Mouse (Mus musculus) midbrain, embryonic 11.5 days (tissue): ENCODE measurements around the gene Cox4i1. TPM values are rescaled to one million over a fixed set of nuclear protein-coding genes. Genes with fewer than 3 reads are reported as not detected.

Source experiments
- ATAC-seq: fragments of 200-750 bp; cut with Nextera tagmentation; 2 replicates; pipeline ENCODE4 v1.8.0; 2017; ENCODE audit warnings: moderate TSS enrichment, moderate library complexity; ENCODE audit not compliant: low FRiP score
- DNase-seq: peaks from one replicate; pipeline ENCODE4 v3.0.0; 2015; ENCODE audit warnings: low spot score; ENCODE audit errors: missing footprints
- H3K27ac ChIP-seq: fragments of 300-500 bp; sonication (generic); 2 replicates; pipeline ENCODE4 v1.5.1; 2014; ENCODE audit warnings: low read depth, low read length
- H3K27me3 ChIP-seq: fragments of 300-500 bp; sonication (generic); 2 replicates; pipeline ENCODE4 v1.6.1; 2014; ENCODE audit warnings: mild to moderate bottlenecking, low read length, moderate library complexity, mixed read lengths; ENCODE audit not compliant: control insufficient read depth, insufficient read depth
- H3K36me3 ChIP-seq: fragments of 300-500 bp; sonication (generic); 2 replicates; pipeline ENCODE4 v1.6.1; 2014; ENCODE audit warnings: mild to moderate bottlenecking, low read length, moderate library complexity, mixed read lengths; ENCODE audit not compliant: control insufficient read depth, insufficient read depth
- H3K4me1 ChIP-seq: fragments of 300-500 bp; sonication (generic); 2 replicates; pipeline ENCODE4 v1.6.1; 2014; ENCODE audit warnings: low read length; ENCODE audit not compliant: control insufficient read depth, insufficient read depth
- H3K4me2 ChIP-seq: fragments of 300-500 bp; sonication (generic); 2 replicates; pipeline ENCODE4 v1.6.1; 2014; ENCODE audit warnings: mild to moderate bottlenecking, moderate library complexity
- H3K4me3 ChIP-seq: fragments of 300-500 bp; sonication (generic); 2 replicates; pipeline ENCODE4 v1.5.1; 2014; ENCODE audit warnings: low read depth, low read length
- H3K9ac ChIP-seq: fragments of 300-500 bp; sonication (generic); 2 replicates; pipeline ENCODE4 v1.6.1; 2014; ENCODE audit warnings: low read length
- H3K9me3 ChIP-seq: fragments of 300-500 bp; sonication (generic); 2 replicates; pipeline ENCODE4 v1.6.1; 2016; ENCODE audit warnings: low read length; ENCODE audit not compliant: control insufficient read depth
- WGBS: fragments of 180-500 bp; shearing (Covaris S2); extraction: QIAGEN DNeasy Blood & Tissue Kit; methylation state at CpG from one replicate; pipeline ENCODE4 v1.1.7; 2014; 5-methylcytosine and 5-hydroxymethylcytosine counted together
- polyA plus RNA-seq: library from polyadenylated mRNA; unstranded; fragments of >200 nt; fragmentation: Nextera tagmentation; extraction: Ambion mirVana; gene quantifications from 2 replicates; pipeline ENCODE4 v1.2.1, GENCODE M21; 2014

Gene Cox4i1
- polyA plus RNA-seq, 1 experiment from 2014 or later = 953 TPM

DNA sequence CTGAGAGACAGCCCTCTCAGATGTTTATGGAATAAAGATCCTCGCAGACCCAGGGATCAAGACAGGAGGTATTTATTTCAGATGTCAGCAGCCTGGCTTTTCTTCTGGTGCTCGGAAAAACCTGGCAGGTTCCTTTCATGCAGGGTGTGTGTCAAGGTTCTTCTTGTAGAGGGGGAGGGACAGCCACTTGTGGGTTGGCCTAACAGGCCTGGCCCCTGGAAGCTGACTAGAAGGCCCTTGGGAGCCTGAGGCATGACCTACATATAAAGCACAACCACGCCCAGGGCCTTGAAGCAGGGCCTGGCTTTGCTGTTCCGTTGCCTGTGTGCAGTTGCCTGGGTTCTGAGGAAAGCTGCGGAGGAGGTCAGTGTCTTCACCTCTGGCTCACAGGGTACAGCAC, 17.1 kb downstream of the Cox4i1 start:
- H3K4me3 ChIP-seq = no peak overlapping the region
- H3K4me1 ChIP-seq = no peaks in the 10 kb centered on the region
- DNase-seq (no peak), ATAC-seq (no peak)
- WGBS = 73% methylated on average over 5 of the region's 5 CpGs
- no peaks in the 10 kb centered on the region for H3K9me3 ChIP-seq
- H3K36me3 ChIP-seq = no peaks in the 10 kb centered on the region
- no peak overlapping the region for H3K4me2 ChIP-seq
- no peak overlapping the region for H3K9ac ChIP-seq
- no peaks in the 10 kb centered on the region for H3K27me3 ChIP-seq
- no peak overlapping the region for H3K27ac ChIP-seq

DNA sequence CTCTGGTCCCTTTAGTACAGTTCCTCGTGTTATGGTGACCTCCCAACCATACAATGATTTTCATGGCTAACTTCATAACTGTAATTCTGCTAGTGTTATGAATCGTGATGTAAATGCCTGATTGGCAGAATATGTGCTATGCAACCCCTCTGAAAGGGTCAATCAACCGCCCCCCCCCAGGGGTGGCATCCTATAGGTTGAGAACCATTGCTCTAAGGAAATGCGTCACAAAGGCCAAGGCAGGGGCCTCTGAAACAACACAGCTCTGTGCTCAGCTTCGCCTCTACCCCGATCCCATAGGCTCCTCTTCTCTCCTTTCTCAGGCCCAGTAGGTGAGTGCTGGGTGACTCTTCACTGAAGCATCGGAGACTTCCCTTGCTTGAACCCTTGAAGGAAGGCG, 17.6 kb downstream of the Cox4i1 start:
- H3K27ac ChIP-seq = no peak overlapping the region
- ATAC-seq (no peak), DNase-seq (no peak)
- H3K4me1 ChIP-seq = no peaks in the 10 kb centered on the region
- no peaks in the 10 kb centered on the region for H3K27me3 ChIP-seq
- WGBS = 77% methylated on average over 8 of the region's 8 CpGs
- no peak overlapping the region for H3K4me2 ChIP-seq
- no peaks in the 10 kb centered on the region for H3K9me3 ChIP-seq
- no peak overlapping the region for H3K4me3 ChIP-seq
- H3K36me3 ChIP-seq = no peaks in the 10 kb centered on the region
- H3K9ac ChIP-seq = no peak overlapping the region

DNA sequence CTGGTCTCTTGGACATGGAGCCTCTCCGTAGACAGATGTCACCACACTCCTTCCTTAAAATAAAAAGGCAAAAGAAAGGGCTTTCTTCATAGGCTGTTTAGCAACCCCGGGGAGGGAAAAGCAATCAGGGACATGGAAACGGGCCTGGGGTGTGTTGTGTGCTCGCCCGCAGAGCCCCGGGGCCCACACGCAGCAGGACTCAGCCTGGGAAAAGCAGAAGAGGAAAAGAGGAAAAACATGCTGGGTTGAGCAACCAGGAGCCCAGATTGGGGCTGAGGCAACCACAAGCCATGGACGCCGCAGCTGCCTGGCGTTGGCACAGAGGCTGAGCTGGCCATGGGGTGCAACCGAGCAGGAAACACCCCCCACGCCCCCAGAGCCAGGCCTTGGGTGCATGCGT, 18.0 kb downstream of the Cox4i1 start:
- no peak overlapping the region for H3K4me3 ChIP-seq
- no peaks in the 10 kb centered on the region for H3K36me3 ChIP-seq
- no peak for DNase-seq
- no peak for ATAC-seq
- no peaks in the 10 kb centered on the region for H3K4me1 ChIP-seq
- H3K27ac ChIP-seq = no peak overlapping the region
- no peak overlapping the region for H3K9ac ChIP-seq
- no peak overlapping the region for H3K4me2 ChIP-seq
- no peaks in the 10 kb centered on the region for H3K27me3 ChIP-seq
- WGBS = 86% methylated on average over 13 of the region's 13 CpGs
- H3K9me3 ChIP-seq = no peaks in the 10 kb centered on the region

DNA sequence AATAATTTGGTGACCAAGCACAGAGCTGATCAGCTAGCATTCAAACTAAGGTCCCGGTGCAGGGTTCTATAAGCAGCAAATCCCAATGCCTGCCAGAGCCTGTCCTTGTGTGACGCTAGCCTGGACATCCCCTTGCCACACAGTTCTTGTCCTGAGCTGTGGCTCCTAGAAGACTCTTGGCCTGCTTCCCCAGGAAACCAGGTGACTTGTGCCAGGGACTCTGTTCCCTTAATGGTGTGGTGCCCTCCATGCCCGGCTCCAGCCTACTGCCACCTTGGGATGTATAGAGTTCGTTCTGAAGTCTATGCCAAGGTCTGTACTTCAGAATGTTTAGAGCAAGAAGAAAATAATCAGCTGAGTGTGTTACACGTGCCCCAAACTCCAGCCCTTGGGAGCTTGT, 18.6 kb downstream of the Cox4i1 start:
- no peak overlapping the region for H3K9ac ChIP-seq
- no peak overlapping the region for H3K27ac ChIP-seq
- no peaks in the 10 kb centered on the region for H3K27me3 ChIP-seq
- H3K4me2 ChIP-seq = no peak overlapping the region
- WGBS = 86% methylated on average over 5 of the region's 5 CpGs
- no peaks in the 10 kb centered on the region for H3K4me1 ChIP-seq
- ATAC-seq (no peak), DNase-seq (no peak)
- H3K4me3 ChIP-seq = no peak overlapping the region
- H3K9me3 ChIP-seq = no peaks in the 10 kb centered on the region
- H3K36me3 ChIP-seq = no peaks in the 10 kb centered on the region

DNA sequence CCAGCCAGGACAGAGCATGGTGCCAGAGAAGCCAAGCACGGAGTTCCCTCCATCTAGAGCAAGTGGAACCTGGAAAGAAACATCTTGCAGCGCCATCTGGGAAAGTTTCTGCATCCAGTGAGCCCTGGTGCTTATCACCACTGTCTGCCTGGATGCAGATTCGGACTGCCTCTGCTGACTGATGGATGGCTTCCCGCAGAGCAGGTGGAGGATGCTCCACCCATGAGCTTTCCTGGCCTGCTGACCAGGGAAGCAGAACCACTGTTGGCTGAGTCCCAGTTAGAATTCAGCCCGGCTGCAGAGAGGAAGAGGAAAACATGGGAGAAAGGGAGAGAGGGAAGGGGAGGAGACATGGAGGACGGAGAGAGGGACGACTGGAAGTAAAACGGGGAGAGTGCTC, 19.8 kb downstream of the Cox4i1 start:
- Histone ChIP-seq H3K27me3 (no peaks in the 10 kb centered on the region), H3K4me3 (no peak overlapping the region), H3K4me2 (no peak overlapping the region), H3K9ac (no peak overlapping the region), H3K4me1 (no peaks in the 10 kb centered on the region), H3K9me3 (no peaks in the 10 kb centered on the region), H3K36me3 (no peaks in the 10 kb centered on the region), H3K27ac (no peak overlapping the region)
- no peak for DNase-seq
- 78% methylated on average over 8 of the region's 8 CpGs for WGBS
- no peak for ATAC-seq

DNA sequence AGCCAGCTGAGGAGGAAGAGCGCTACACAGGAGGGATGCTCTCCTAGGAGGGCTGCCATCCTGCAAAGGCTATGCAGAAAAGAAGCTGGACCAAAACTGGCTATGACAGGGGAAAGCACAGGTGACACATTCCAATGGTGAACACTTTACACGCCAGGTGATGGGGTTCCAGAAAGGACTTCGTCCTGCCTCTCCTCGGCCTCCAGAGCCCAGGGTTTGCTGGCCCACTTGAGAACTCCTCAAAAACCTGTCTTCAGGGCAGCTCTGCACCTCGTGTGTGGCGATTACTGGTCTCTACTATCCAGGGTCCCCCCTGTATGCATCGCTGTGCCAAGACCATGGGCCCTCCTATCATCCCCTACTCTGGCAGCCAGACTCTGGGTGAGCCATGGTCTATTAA, 20.5 kb downstream of the Cox4i1 start:
- 85% methylated on average over 7 of the region's 7 CpGs for WGBS
- no peaks in the 10 kb centered on the region for H3K27me3 ChIP-seq

DNA sequence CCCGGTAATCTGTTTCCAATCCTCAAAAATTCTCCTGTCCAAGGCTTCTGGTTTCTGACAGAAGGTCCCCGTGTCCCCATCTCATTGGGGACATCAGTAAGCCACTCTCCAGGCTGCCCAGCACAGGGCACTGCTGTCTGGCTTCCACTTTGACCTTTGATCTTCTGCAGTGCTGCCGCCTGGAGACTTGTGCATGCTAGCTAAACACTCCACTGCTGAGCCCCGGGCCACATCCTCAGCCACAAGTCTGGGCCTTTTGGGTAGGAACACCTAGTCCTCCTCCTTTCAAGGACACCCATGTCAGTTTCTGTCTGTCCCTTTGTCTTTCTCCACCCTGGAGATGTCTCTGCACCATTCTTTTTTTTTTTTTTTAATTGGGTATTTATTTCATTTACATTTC, 24.9 kb downstream of the Cox4i1 start:
- no peak overlapping the region for H3K27ac ChIP-seq
- H3K9me3 ChIP-seq = no peaks in the 10 kb centered on the region
- H3K4me1 ChIP-seq = no peaks in the 10 kb centered on the region; the same call in 1 of the 2 replicates
- H3K4me3 ChIP-seq = no peak overlapping the region
- 63% methylated on average over 4 of the region's 4 CpGs for WGBS
- ATAC-seq (no peak), DNase-seq (peak; percentile 67)
- H3K4me2 ChIP-seq = no peak overlapping the region
- no peaks in the 10 kb centered on the region for H3K27me3 ChIP-seq
- H3K9ac ChIP-seq = no peak overlapping the region
- H3K36me3 ChIP-seq = no peaks in the 10 kb centered on the region

More for the DNA sequence above, 20.5 kb downstream of the Cox4i1 start:
- H3K4me1 ChIP-seq = no peaks in the 10 kb centered on the region
- no peaks in the 10 kb centered on the region for H3K9me3 ChIP-seq
- ATAC-seq (no peak), DNase-seq (no peak)
- no peaks in the 10 kb centered on the region for H3K36me3 ChIP-seq
- no peak overlapping the region for H3K9ac ChIP-seq
- no peak overlapping the region for H3K4me2 ChIP-seq
- no peak overlapping the region for H3K27ac ChIP-seq
- no peak overlapping the region for H3K4me3 ChIP-seq

DNA sequence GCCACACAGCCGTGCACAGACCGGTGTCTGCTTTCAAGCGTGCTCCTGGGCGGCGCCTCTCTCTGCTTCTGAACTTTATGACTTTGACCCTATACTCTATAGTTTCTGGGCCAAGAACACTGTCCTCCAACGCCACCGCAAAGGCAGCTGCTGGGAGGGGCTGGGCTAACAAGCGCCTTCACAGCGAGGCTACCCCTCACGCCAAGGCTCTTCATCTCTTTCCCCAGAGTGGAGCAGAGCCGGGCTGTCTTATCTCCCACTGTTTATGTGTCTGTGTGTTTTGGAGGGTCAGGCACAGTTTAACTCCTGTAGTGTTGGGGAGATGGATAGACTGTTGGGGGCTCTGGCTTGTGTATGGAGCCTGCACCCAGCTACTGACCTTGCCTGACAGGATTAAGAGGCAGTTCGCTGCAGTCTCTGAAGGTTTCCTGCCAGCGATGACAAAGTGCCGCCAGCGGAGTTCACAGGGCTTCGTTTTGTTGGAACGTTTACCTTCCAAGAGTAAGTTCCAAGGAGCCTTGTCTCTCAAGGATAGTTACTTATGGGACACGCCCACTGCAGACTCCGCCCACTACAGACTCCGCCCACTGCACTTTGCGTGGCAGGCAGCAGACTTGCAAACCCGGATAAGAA, 26.0 kb downstream of the Cox4i1 start:
- ATAC-seq = no peak
- no peaks in the 10 kb centered on the region for H3K9me3 ChIP-seq
- H3K9ac ChIP-seq = no peak overlapping the region
- H3K36me3 ChIP-seq = no peaks in the 10 kb centered on the region
- 59% methylated on average over 22 of the region's 22 CpGs for WGBS
- no peak overlapping the region for H3K27ac ChIP-seq
- no peak overlapping the region for H3K4me2 ChIP-seq
- no peaks in the 10 kb centered on the region for H3K27me3 ChIP-seq
- no peak overlapping the region for H3K4me3 ChIP-seq
- no peaks in the 10 kb centered on the region; the same call in 1 of the 2 replicates for H3K4me1 ChIP-seq
- DNase-seq = peak; percentile 83

DNA sequence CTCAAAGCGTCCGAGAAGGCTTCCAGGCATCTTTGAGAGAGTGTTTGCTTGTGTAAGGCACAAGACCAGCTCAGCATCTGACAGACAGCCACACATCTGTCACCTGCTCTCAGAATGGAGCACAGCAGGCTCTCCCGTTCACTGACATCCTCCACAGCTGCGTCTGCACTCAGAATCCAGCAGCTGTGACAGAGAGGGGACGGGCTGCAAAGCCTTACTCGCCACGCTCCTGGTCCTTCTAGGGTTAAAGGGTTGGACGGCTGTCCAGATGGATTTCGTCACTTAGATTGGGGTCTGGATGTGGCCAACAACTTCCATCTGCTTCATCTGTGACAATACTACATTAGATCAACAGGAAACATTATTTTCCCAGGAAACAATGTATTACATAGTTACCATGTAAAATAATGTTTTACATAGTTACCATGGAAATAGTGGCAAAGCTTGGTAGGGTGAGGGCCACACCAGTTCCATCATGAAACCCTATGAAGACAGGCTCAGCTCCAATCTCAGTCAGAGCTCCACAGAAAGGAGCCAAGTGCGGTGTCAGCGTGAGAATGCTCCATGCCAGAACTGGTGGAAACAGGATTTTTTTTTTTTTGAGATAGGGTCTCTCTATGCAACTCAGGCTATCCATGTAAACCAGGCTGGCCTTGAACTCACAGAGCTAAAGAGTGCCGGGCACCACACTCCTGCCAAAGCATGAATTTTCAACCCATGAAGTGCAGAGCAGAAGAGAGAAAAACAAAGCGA, 28.6 kb downstream of the Cox4i1 start:
- DNase-seq (peak; percentile 47), ATAC-seq (no peak)
- H3K4me2 ChIP-seq = no peak overlapping the region
- H3K4me1 ChIP-seq = no peaks in the 10 kb centered on the region; the same call in 1 of the 2 replicates
- H3K9me3 ChIP-seq = no peaks in the 10 kb centered on the region
- H3K27ac ChIP-seq = no peak overlapping the region
- H3K27me3 ChIP-seq = no peaks in the 10 kb centered on the region
- H3K9ac ChIP-seq = no peak overlapping the region
- 63% methylated on average over 13 of the region's 13 CpGs for WGBS
- no peak overlapping the region for H3K4me3 ChIP-seq
- no peaks in the 10 kb centered on the region for H3K36me3 ChIP-seq
